Mouse (Mus musculus) fat pad, adult 2 months (tissue): ENCODE measurements around the gene Prr3.
"Not testable (repeated sequence)": the region's sequence is repeated elsewhere in the genome, so short reads cannot be mapped to it uniquely, and the experiment has no call there.

Experiments
- DNase-seq: peaks from one replicate; pipeline ENCODE4 v3.0.0-alpha.2; 2011; ENCODE audit warnings: low read depth, low spot score; ENCODE audit errors: extremely low read depth

Gene Prr3

DNA sequence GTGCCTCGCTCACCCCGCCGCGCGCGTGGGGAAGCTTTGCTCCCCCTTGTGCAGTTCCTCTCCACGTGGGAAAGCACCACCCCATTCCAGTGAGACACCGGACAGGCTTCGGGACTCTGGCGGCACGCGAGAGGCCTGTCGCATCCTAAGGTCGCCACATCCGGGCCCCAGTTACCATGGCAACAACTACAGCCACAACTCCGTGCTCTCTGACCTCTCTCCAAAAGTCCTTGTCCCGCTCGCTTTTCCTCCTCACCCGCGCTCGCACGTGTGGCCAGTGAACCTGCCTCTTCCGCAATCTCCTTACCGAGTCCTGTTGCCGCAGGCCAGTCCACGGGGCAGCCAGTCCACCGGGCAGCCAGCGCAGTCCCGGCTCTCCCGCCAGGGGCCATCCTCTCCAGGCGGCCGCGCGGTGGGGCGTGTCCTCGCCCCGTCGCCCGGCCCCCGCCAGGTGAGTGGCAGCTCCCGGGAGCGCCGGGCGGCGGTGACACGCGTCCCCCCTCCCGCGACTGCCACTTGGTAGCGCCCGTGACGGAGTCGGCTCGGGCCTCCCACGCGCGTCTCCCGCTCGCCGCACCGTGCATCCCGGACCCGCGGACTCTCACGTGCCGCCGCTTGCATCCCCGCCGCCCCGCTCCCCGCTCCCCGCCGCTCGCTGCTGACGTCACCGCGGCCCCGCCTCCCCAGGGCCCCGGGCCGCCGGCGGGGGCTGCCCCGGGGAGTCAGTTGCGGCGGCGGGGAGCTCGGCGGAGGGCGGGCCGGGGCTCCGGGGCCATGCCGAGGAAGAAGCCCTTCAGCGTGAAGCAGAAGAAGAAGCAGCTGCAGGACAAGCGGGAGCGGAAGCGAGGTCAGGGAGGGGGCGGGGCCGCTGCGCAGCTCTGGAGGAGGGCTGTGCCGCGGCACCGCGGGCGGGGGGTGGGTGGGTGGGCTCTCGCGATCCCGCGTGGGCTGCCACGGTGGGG lies at the start of gene Prr3, which contains the start of gene Gnl1:
Gene Prr3 (minus strand): TSS at position 836 of the 962 bp plus-strand sequence.
Gene Gnl1 (plus strand): TSS at position 451 of the 962 bp plus-strand sequence.
- no peak for DNase-seq

DNA sequence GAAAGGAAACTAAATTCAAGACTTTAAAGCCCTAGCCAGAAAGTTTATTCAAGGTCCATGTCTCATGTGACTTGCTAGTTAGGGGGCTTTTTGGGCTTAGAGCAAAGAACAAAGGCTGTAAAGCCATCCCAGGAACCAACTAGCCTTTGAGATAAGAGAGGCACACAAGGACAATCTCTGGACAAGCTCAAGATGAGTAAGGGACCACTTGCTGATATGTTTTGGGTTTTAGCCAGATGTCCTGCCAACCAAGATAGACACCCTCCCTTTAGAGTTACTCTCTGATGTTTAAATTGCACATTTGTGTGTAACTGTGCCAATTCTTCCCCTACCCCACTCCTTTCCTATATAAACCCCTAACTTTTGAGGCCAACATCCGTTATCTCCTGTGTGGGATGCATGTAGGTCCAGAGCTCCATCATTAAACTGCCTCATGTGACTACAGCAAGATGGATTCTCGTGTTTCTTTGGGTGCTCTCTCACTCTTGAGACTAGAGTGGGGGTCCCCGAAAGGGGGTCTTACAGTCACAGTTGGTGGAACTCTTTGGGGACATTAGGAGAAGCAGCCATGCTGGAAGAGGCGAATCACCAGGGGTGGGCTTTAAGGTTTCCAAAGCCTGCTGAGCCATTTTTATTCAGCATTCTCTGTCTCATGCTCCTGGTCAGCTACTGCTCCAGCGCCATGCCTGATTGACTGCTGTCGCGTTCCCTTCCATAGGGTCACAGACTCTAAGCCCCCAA lies 49.0 kb upstream of the Prr3 start:
- no peak for DNase-seq

DNA sequence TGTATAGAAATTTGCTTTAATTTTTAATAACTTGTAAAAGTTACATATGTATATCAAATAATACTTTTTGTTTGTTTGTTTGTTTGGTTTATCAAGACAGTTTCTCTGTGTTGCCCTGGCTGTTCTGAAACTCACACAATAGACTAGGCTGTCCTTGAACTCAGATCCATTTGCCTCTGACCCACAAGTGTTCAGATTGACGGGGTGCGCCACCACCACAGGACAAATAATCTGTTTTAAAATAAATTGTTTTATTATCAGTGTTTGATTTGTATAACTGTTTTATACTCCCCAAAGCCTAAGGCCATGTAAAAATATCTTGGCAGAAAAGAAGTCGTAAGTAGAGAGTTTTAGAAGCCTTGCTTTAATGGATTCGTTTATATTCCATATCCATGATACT lies 47.6 kb upstream of the Prr3 start:
- DNase-seq = no peak

DNA sequence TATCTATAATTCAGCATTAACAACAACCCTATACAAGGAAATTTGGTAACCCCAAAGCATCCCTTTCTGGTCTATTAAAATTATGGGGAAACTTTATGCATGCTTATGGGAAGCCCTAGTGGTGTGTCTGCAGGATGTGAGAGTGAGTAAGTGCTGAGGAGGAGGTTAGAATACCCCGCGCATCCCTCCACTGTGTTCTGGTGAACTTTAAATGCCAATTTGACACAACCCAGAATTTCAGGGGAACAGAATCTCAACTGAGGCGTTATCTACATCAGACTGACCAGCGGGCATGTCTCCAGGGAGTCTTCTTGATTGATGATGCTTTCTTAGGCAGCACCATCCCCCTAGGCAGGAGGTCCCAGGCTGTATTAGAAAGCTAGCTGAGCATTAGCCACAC lies 45.9 kb upstream of the Prr3 start:
- DNase-seq = no peak

DNA sequence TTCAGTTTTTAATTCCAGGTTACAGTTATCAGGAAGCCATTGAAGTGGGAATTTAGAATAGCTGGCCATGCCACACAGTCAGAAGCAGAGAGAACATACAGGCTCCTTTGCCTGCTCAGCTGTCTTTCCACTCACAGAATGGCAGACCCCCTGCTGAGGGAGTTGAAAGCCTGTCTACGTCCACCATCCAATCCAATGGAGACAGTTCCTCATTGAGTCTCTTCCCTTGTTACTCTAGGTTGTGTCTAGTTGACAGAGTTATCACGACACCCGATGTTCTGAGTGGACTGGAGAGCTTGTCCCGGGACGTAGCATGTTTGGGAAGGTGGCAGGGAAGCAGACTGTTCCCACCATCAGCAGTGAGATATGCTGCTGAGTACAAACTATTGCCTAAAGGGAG lies 45.2 kb upstream of the Prr3 start:
- DNase-seq = no peak

DNA sequence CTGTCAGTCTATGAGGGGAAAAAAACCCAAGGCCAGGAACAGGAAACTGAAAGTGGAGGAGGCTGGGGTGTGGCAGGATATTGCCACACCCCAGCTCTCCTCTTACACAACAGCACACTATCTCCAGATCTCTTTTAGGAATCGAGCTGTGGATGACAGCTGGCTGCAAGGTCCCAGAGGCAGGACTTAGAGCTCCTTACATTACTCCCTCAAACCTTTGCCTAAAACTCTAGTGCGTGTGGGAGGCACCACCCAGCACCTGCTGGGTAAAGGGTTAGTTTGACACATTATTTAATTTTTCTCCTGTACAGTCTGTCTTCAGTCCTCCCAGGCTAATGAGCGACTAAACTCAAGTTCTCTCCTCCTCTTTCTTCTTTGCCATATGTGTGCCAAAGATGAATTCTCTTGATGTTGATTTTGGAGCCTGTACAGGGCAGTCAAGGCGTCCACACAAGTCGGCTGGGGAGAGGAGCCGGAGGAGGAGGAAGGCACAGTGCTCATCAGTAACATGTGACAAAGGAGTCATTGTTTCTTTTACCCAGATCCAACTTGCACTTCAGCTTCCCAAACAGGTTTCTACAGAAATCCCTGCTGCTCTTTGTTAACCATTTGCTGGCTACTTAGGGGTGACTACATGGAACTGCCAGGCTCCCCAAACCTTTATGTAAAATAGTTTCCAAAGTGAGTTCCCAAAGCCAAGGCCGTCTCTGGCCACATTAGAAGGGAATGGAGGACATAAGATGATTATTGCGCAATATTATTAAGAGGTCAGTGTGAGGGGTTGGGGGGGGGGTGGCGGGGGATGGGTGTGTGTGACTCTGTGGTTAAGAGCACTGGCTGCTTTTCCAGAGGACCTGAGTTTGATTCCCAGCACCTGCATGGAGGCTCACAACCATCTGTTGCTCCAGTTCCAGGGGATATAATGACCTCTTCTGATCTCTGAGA lies 43.9 kb upstream of the Prr3 start:
- DNase-seq = peak; percentile 92

DNA sequence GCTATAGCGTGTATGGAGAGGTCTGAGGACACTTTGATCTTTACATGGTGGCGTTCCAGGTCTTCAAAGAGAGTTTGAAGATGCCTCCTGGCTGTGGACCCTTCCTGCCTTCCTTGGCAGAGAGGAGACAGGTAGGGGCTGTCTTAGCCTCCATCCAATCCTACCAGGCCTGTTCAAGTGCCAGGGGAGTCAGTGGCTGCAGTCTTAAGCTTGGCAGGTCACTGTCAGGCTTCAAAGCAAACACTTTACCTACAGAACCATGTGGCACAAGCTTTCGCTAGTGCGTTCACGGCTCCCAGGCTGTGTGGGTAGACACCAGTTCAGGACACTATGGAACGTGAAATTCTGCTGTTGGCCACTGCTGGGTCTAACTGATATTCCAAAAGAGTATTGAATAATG lies 42.9 kb upstream of the Prr3 start:
- DNase-seq = no peak

DNA sequence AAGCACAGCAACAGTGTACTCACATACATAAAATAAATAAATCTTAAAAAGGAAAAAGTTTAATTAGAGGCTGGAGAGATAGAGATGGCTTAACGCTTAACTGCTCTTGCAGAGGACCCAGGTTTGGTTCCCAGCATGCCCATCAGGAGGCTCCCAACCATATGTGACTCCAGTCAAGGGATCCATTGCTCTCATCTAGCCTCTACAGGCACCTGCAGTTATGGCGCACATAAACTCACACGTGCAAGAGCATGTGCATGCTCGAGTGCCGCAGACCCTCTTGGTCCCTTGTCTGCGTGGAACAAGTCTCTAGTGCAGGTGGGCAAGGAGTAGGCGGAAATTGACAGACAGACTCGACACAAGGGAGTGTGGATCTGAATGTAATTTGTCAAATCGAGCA lies 42.1 kb upstream of the Prr3 start:
- DNase-seq = no peak

DNA sequence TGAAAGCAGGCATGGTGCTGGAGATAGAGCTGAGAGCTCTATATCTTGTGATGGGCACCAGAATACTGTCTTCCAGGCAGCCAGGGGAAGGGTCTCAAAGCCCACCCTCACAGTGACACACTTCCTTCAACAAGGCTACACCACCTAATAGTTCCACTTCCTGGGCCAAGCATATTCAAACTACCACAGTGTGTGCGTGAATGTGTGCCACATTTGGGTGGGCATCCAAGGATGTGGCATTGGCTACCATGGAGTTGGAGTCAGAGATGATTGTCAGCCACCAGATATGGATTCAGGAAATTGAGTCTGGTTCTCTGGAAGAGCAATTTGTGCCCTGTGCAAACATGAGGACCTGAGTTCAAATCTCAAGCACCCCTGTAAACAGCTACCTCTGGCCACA lies 41.3 kb upstream of the Prr3 start:
- DNase-seq = no peak

DNA sequence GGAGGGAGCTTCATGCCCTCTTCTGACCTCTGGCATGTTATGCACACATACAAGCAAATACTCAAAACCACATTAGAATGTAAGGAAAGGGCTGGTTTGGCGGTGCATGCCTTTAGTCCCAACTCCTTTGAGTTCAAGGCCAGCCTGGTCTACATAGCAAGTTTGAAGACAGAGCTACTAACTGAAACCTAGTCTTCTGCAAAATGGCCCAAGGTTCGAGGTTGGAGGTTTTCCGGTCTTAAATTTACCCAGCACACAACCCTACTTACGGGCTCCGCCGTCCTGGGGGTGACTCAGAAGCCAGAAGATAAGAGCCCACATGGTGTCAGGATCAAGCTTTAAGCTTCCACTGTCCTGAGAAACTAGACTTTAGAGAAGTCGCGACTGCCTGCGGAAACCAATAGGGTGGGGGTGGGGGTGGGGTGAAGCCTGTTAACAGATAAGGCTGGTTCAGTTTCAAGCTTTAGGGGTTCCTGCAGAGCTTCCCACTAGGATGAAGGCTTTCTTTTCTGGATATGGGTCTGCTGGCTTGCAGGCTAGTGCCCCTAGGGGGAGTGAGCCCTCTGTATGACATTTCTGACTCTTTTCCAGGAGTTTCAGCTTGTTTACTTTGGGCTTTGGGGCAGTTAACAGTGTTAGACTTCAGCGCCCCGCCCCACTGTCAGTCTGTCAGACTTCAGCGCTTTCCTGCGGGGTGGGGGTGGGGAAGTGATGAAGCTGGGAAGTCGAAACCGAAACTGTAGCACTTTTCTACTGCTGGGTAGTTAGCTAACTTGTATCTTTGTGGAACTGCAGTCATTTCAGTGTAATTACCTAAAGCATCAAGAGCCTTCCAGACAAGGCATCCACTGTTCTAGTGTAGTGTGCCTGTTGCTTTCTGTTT lies 40.4 kb upstream of the Prr3 start, which contains the start of gene H2-T24:
Gene H2-T24 (minus strand): TSS at position 370 of the 883 bp plus-strand sequence.
- DNase-seq = no peak

DNA sequence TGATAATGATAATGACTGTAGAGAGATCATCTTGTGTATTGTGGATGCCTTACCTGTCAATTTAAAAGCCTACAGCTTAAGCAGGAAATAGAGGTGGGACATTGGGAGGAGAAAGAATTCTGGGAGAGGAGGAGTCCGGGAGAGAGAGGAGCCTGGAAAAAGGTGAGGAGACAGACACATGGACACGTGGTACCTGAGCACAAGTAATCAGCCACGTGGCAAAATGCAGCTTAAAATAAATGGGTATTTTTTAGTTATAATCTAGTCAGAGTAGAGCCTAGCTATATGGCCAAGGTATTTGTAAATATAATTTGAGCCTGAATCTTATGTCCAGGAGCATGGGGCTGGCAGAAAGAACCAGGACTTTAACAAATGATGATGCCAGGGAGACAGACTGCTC lies 39.5 kb upstream of the Prr3 start:
- no peak for DNase-seq

DNA sequence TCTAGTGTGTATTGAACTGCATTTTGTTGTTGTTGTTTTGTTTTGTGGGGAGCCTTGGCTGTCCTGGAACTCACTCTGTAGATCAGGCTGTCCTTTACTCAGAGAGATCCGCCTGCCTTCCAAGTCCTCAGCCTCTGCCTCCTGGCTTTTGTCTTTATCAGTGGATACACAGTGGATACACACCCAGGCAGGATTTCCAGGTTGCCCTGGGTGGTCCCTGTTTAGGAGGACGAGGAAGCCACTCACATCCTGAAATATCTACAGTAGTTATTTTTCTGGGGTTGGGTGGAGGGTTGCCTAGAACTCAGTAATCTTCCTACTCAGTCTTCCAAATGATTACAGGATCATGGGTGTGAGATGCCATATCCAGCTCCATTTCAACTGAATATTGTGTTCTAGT lies 38.9 kb upstream of the Prr3 start:
- DNase-seq = no peak

DNA sequence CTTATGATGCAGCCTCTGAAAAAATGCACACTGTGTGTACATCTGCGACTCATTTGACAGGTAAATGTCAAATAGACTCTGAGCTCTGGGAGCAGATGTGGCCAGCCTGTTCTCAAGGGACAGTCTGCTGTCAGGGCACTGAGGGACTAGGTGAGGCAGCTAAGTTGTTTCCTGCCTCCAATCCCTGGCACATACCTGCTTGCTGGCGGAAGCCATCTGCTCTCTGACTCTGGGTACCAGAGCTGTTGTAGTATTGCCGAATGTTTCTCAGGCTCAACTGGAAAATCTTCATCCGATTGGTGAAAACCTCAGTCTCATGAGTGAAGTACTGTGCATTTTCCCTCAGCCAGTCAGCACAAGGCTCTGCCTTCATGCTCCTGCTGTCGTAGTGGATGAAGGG lies 37.0 kb upstream of the Prr3 start:
- DNase-seq = no peak

DNA sequence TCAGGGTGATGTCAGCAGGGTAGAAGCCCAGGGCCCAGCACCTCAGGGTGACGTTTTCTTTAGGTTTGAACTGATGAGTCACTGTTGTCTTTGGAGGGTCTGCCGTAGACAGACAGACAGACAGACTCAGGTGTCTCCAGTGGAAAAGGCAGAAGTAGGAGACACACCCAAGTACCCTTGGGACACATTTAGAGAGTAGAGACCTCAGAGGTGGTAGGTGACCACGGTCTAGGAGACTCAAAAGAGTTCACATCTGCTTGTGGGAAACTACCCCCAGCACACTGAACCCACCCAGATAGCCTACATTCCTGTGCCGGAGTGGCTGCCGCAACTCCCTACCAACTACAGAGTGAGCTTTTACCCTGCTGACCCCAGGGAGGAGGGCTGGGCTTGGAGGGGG lies 34.9 kb upstream of the Prr3 start:
- no peak for DNase-seq

DNA sequence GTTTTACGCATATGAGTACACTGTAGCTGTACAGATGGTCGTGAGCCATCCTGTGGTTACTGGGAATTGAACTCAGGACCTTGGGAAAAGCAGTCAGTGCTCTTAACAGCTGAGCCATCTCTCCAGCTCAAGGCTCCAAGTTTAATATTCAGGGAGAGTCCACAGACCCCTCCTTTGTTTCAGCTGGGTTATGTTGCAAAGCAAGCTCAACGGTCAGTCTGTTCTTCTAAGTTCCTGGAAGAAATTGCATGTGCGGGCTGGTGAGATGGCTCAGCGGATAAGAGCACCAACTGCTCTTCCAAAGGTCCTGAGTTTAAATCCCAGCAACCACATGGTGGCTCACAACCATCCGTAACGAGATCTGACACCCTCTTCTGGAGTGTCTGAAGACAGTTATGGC lies 24.4 kb upstream of the Prr3 start:
- DNase-seq = not testable (repeated sequence)

DNA sequence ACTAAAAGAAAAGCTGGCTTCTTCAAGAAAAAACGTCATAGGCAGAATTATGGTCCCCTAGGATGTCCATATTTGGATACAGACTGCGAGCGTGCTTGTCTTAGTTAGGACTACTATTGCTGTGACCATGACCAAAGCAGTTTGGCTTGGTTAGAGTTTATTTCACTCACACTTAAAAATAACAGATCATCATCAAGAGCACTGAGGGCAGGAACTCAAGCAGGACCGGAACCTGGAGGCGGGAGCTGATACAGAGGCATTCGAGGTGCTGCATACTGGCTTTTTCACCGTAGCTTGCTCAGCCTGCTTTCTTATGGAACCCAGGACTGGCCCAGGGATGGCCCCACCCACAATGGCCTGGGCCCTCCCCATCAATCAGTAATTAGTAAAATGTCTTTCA lies 23.3 kb upstream of the Prr3 start:
- DNase-seq = no peak

DNA sequence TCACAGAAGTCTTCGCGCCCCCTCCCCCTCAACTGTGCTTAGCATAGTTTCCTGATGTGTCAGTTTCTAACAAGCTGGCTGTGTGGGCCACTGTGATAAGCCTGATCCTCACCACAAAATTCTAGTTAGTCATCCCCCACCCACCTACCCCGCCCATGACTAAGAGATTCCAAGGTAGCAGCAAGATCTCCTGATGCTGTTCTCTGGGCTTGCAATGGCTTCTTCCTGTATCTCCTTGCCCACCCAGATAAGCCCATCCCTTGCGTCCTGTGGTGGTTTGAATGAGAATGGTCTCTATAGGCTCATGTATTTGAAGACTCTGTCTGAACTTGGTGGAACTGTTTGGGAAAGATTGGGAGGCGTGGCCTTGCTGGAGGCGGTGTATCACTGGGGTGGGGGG lies 21.9 kb upstream of the Prr3 start:
- no peak for DNase-seq

DNA sequence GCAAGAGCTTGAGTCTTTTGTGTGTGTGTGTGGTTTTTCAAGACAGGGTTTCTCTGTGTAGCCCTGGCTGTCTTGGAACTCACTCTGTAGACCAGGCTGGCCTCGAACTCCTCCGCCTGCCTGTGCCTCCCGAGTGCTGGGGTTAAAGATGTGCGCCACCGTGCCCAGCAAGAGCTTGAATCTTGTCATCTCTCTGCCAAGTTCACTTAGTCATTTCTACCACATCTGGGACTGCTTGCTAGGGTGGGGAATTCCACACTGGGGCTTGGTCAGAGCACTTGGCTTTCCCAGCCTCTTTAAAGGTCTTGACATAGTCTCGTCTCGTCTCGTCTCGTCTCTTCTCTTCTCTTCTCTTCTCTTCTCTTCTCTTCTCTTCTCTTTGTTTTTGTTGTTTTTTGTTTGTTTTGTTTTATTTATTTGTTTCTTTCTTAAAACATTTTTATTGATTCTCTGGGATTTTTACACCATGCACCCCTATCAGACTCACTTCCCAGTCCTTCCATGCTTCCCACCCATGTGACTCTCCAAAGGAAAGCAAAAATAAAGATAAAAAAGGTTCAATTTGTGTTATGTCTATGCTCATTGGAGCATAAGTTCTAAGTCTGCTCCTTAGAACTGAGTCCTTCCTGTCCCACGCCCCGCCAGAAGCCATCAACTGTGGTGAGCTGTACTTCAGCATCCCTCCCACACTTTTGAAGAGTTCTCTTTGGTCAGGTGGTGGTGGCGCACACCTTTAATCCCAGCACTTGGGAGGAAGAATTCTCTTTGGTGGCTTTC lies 21.3 kb upstream of the Prr3 start:
- no peak for DNase-seq

DNA sequence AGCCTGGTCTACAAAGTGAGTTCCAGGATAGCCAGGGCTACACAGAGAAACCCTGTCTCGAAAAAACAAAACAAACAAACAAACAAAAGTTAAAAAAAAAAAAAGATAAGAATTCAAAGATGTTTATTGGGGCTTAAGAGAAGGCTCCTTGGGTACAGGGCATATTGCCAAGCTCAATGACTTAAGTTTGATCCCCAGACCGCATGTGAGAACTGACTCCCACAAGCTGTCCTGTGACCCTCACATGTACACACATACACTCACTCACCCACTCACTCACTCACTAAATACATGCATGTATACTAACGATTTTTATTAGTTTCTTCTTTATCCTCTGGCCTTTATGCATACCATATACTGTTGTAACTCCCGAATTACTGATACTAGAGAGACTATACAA lies 20.3 kb upstream of the Prr3 start:
- DNase-seq = no peak
